Mouse (Mus musculus): ENCODE measurements around the gene Elfn2. TPM values are rescaled to one million over a fixed set of nuclear protein-coding genes. Genes with fewer than 3 reads are reported as not detected.

Gene Elfn2
- polyA plus RNA-seq, 1 experiment from 2014 or later, result not detected

DNA sequence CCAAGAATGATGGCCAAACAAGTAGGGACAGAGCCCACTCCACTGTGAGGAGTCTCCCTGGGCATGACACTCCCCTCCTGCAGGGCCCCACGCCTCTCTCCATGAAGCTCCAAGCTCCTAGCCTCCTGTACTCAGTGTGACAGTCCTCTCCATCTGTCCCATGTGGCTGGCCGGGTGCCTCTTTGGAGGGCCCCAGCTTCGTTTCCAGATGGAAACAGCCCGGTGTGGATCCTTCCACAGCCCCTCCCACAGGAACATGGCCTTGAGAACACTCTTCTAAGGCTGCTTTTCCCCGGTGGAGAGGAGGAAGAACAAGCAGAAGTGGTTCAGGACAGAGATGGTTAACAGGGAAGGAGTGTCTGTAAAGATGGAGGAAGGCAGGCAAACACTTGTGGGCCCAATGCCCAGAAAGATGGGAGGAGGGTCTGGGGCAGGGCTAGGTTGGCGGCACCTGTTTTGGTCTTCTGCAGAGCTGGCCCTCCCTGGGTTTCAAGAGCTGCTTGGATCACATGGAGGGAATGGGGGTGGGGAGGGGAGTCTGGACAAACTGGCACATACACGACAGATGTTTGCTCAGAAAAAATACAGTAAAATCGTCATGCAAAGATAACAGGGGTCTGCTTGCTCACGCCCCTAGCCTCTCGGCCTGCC is 49.2 kb downstream of the Elfn2 start:
- H3K27ac ChIP-seq, result no peak overlapping the region
- peaks cover 83% of the 10 kb centered on the region for H3K27me3 ChIP-seq (ENCODE audit: insufficient read depth, poor library complexity, severe bottlenecking)
- no peak overlapping the region for H3K4me3 ChIP-seq
- 64% methylated on average over 10 of the region's 10 CpGs for WGBS
- no peaks in the 10 kb centered on the region for H3K9me3 ChIP-seq
- peaks cover 26% of the 10 kb centered on the region for H3K4me1 ChIP-seq
- no peaks in the 10 kb centered on the region for H3K36me3 ChIP-seq
- no peak for DNase-seq (ENCODE audit: low spot score)

DNA sequence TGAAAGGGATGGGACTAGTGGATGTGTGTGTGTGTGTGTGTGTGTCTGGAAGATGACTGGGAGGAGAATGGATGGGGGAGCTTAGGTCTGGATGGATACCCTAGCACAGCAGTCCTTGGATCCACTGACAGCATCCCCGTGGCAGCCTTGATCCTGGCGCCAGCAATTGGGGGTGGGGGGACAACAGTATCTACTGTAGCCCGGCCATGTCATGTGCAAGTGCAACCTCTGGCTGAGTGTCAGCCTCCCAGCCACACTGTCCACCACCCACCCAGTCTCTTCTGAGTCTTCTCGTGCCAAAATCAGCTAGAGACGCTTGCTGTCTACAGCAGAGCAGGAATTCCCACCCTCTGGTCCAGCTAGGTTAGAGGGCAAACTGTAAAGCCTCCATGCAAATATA is 54.3 kb downstream of the Elfn2 start:
- H3K9me3 ChIP-seq, result no peaks in the 10 kb centered on the region
- no peaks in the 10 kb centered on the region for H3K36me3 ChIP-seq
- WGBS, result 39% methylated on average over 5 of the region's 5 CpGs
- H3K27me3 ChIP-seq (ENCODE audit: insufficient read depth, poor library complexity, severe bottlenecking), result peaks cover 59% of the 10 kb centered on the region
- H3K4me1 ChIP-seq, result 0 out of 2 replicates have a peak, but pooled peaks cover 4% of the 10 kb centered on the region
- no peak overlapping the region for H3K27ac ChIP-seq
- DNase-seq (ENCODE audit: low spot score), result no peak
- H3K4me3 ChIP-seq, result no peak overlapping the region

DNA sequence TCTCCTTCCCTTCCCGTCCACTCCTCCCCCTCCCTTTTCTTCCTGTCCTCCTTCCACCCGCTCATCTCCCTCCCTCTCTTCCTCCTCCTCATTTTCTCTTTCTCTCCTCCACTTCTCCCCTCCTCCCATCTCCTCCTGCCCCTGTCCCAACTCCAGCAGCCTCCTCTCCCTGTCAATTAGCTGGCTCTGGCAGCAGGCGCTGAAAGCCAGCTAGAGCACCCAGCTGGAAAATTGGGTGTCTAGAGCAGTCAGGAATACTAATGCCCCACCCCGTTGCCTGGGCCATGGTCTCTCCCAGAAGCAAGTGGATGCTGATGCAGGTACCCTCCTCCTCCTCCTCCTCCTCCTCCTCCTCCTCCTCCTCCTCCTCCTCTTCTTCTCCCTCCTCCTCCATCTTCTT is 67.4 kb downstream of the Elfn2 start:
- peaks cover 50% of the 10 kb centered on the region for H3K27me3 ChIP-seq (ENCODE audit: insufficient read depth, poor library complexity, severe bottlenecking)
- no peak for DNase-seq (ENCODE audit: low spot score)
- no peaks in the 10 kb centered on the region for H3K36me3 ChIP-seq
- H3K27ac ChIP-seq, result no peak overlapping the region
- H3K4me3 ChIP-seq, result no peak overlapping the region
- H3K9me3 ChIP-seq, result no peaks in the 10 kb centered on the region
- whole genome bisulfite sequencing, result 38% methylated on average over 4 of the region's 4 CpGs
- 0 out of 2 replicates have a peak, but pooled peaks cover 2% of the 10 kb centered on the region for H3K4me1 ChIP-seq

DNA sequence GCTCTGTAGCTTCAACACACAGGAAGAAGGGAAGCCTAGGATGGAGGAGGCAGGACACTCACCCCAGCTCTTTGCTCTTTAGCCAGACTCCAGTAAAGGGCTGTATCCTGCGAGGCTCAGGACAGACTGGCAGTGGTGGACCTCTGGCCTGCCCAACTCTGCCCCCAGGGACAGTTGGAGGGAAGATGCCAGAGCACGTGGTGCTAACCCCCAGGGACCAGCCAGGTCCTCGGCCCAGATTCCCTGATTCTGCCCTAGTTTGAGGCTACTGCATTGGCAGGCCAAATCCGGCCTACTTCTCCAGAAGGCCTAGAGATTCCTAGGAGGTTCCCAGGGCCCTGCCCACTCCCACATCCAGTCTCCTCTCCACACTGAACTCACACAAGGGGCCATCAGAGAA is 70.8 kb downstream of the Elfn2 start:
- WGBS, result 76% methylated on average over 4 of the region's 4 CpGs

DNA sequence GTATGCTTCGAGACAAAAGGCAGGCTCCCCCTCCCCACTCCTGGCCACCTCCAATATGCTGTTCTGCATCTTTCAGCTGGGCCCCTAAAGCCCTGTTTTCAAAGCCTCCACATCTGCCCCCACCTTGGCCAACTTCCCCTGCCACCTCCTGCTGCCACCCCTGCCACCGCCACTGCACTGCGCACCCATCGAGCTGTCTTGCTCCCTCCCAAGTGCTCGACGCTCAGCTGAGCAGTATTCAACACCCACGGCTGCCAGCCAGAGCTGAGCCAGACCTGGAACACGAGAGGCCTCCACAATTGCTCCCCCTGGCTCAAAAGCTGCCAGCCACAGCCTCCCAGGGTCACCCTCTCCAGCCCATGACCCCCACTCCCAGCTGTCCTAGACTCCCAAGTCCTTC is 74.0 kb downstream of the Elfn2 start:
- peaks cover 33% of the 10 kb centered on the region for H3K4me1 ChIP-seq
- 44% methylated on average over 8 of the region's 8 CpGs for WGBS

More for the DNA sequence above, 70.8 kb downstream of the Elfn2 start:
- no peak overlapping the region for H3K4me3 ChIP-seq
- H3K27me3 ChIP-seq (ENCODE audit: insufficient read depth, poor library complexity, severe bottlenecking), result peaks cover 63% of the 10 kb centered on the region
- H3K4me1 ChIP-seq, result peaks cover 15% of the 10 kb centered on the region; the same call in 1 of the 2 replicates
- H3K9me3 ChIP-seq, result no peaks in the 10 kb centered on the region
- no peaks in the 10 kb centered on the region for H3K36me3 ChIP-seq
- H3K27ac ChIP-seq, result 0 out of 2 replicates have a peak overlapping the region, but pooled peaks have one; percentile 29
- DNase-seq (ENCODE audit: low spot score), result no peak

DNA sequence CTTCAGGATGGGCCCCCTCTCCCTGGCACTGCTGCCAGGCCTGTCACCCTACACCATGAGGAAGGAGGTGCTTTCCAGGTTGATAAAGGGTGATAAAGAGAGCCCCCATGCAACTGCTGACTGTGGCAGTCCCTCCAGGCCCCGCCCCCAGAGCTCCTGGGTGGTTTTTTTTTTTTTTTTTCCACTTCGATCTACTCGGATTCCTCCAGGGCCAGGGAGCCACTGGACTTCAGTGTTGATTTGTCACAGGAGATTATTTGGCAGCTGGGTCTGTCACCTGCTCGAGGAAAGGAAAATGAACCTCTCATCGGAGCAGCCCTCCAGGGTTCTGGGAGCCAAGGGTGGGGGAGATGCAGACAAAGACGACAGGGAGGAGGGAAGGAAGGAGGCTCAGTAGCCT is 74.9 kb downstream of the Elfn2 start:
- 18% methylated on average over 6 of the region's 6 CpGs for WGBS

More for the DNA sequence above, 74.0 kb downstream of the Elfn2 start:
- Histone ChIP-seq H3K27me3 (ENCODE audit: insufficient read depth, poor library complexity, severe bottlenecking) (peaks cover 73% of the 10 kb centered on the region), H3K36me3 (no peaks in the 10 kb centered on the region), H3K27ac (no peak overlapping the region), H3K4me3 (no peak overlapping the region), H3K9me3 (no peaks in the 10 kb centered on the region)
- no peak for DNase-seq (ENCODE audit: low spot score)

DNA sequence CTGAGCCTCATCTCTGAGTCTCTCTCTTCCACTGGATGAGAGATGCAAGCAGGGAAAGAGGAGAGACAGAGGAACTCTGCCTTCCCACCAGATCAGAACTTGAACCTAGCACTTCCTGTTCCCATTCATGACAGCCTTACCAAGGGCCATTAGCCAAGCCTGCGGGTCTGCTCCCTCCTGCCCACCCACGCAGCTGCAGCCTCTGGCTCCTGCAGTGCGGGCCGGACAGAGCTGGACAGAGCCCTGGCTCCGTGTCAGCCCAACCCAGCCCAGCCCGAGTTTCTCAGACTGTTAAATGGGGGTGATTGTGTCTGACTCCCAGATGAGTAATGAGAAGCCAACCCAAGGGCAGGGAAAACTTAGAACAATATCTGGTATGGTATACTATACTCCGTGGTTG is 83.3 kb downstream of the Elfn2 start:
- Histone ChIP-seq H3K4me1 (peaks cover 34% of the 10 kb centered on the region), H3K36me3 (no peaks in the 10 kb centered on the region), H3K4me3 (no peak overlapping the region), H3K27ac (no peak overlapping the region), H3K9me3 (no peaks in the 10 kb centered on the region), H3K27me3 (ENCODE audit: insufficient read depth, poor library complexity, severe bottlenecking) (peaks cover 81% of the 10 kb centered on the region)
- no peak for DNase-seq (ENCODE audit: low spot score)
- 43% methylated on average over 7 of the region's 7 CpGs for WGBS

More for the DNA sequence above, 74.9 kb downstream of the Elfn2 start:
- Histone ChIP-seq H3K9me3 (no peaks in the 10 kb centered on the region), H3K27me3 (ENCODE audit: insufficient read depth, poor library complexity, severe bottlenecking) (peaks cover 73% of the 10 kb centered on the region), H3K27ac (no peak overlapping the region), H3K4me3 (no peak overlapping the region), H3K4me1 (peaks cover 37% of the 10 kb centered on the region), H3K36me3 (no peaks in the 10 kb centered on the region)
- DNase-seq (ENCODE audit: low spot score), result no peak

DNA sequence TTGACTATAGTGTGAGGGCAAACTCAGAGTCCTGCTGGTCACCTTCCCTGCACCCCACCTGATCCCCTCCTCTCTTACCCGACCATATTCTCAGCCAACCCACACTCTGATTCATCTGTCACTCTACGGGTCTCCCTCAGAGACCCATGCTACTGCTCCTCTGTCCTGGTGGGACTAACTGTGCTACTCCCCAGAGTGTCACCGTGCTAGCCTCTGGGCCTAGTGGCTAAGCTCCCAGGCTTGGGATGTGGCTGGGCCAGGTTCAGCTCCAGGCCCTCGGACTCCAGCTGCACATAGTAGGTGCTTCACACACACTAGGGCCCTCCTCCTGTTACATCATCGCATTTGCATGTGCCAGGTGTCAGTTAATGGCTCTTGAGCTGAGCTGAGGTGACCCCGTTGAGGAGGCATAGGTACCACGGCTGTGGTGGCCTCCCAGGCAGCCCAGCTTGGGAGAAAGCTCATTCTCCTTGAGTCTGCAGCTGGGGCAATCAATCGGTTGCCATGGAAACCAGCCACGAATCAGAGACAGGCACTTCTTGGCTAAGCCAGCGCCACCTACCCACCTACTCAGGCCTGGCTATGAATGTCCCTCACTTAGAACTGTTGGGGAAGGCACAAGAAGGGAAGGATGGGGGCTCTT is 84.4 kb downstream of the Elfn2 start:
- Histone ChIP-seq H3K4me3 (no peak overlapping the region), H3K4me1 (peaks cover 27% of the 10 kb centered on the region), H3K9me3 (no peaks in the 10 kb centered on the region), H3K36me3 (no peaks in the 10 kb centered on the region), H3K27ac (no peak overlapping the region), H3K27me3 (ENCODE audit: insufficient read depth, poor library complexity, severe bottlenecking) (peaks cover 80% of the 10 kb centered on the region)
- no peak for DNase-seq (ENCODE audit: low spot score)
- 35% methylated on average over 10 of the region's 10 CpGs for WGBS

DNA sequence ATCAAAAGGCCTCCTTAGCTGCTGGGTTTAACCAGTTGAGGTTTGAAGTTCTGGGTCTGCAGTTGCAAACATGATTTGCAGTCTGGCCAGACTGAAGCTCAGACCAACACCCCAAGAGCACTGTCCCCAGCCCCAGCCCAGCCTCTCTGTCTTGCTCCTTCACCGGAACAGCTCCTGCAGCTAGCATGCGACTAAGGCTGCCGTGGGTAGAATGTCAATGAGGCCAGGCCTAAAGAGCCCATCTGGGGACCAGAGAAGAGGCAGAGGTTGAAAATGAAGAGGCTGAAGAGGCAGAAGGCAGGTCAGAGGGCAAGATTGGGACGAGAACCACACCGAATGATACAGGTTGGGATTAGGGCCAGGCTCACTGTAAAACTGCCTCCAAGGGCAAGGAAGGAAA is 85.2 kb downstream of the Elfn2 start:
- peaks cover 79% of the 10 kb centered on the region for H3K27me3 ChIP-seq (ENCODE audit: insufficient read depth, poor library complexity, severe bottlenecking)

DNA sequence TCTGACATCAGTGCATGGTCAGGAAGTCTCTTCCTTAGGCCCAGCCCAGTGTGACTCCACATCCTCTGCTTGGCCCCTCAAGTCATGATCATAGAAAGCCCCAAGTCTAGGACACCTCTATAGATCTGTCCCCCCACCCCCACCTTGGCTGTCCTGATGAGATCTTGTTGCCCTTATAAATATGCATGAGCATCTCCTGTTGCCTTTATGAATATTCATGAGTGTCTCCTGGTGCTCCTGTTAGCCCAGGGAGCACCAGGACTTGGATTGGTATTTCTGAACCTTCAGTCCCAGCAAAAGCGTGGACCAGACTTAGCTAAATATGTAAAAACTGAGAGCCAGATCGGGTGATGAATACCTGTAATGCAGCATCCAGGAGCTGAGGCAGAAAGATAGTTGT is 86.2 kb downstream of the Elfn2 start:
- Histone ChIP-seq H3K4me3 (no peak overlapping the region), H3K9me3 (no peaks in the 10 kb centered on the region), H3K36me3 (no peaks in the 10 kb centered on the region), H3K27me3 (ENCODE audit: insufficient read depth, poor library complexity, severe bottlenecking) (peaks cover 74% of the 10 kb centered on the region), H3K4me1 (peaks cover 10% of the 10 kb centered on the region; the same call in 1 of the 2 replicates), H3K27ac (no peak overlapping the region)
- WGBS, result 52% methylated on average over 2 of the region's 2 CpGs
- DNase-seq (ENCODE audit: low spot score), result no peak

More for the DNA sequence above, 85.2 kb downstream of the Elfn2 start:
- peaks cover 21% of the 10 kb centered on the region for H3K4me1 ChIP-seq
- no peak overlapping the region for H3K4me3 ChIP-seq
- no peaks in the 10 kb centered on the region for H3K36me3 ChIP-seq
- WGBS, result 74% methylated on average over 5 of the region's 5 CpGs
- H3K27ac ChIP-seq, result no peak overlapping the region
- H3K9me3 ChIP-seq, result no peaks in the 10 kb centered on the region
- no peak for DNase-seq (ENCODE audit: low spot score)

DNA sequence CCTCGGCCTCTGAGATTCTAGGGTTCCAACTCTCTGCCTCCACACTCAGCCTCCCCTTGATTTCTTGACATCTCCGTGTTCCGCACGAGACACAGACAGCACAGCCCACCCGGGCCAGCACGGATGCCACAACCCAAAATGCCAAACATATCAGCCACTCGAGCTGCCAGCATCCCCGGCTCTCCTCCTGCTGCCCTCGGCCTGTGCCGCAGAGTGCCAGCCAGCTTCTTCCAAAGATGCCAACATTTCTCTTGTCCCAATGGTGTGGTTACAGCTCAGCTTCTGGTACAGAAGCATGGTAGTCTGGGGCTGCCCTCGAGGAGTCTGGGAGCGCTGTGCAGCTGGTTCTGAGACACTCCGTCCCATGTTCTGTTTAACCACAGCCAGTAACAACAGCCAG is 92.3 kb downstream of the Elfn2 start:
- Histone ChIP-seq H3K36me3 (no peaks in the 10 kb centered on the region), H3K4me1 (no peaks in the 10 kb centered on the region), H3K27me3 (ENCODE audit: insufficient read depth, poor library complexity, severe bottlenecking) (peaks cover 70% of the 10 kb centered on the region), H3K9me3 (no peaks in the 10 kb centered on the region), H3K4me3 (no peak overlapping the region), H3K27ac (no peak overlapping the region)
- DNase-seq (ENCODE audit: low spot score), result no peak
- 89% methylated on average over 13 of the region's 13 CpGs for WGBS

DNA sequence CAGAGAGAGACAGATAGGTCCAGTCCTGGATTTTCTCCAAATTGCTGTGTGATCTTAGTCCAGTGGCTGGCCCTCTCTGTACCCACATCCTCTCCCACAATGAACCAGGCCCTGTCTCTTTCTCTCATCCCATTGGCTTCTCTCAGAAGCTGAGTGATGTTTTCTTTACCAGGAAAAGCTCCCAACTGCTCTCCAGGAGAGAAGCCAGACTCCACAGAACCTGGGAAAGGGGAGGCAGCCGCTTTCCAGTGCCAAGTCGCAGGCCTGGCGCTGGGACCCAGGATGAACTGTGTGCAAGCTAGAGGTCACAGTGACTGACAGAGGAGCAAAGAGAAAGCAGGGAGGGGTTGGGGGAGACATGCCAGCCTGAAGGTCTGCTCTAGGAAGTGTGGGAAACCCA is 93.6 kb downstream of the Elfn2 start:
- no peaks in the 10 kb centered on the region for H3K36me3 ChIP-seq
- no peak overlapping the region for H3K4me3 ChIP-seq
- H3K9me3 ChIP-seq, result no peaks in the 10 kb centered on the region
- 0 out of 2 replicates have a peak, but pooled peaks cover 2% of the 10 kb centered on the region for H3K4me1 ChIP-seq
- H3K27ac ChIP-seq, result no peak overlapping the region
- peaks cover 76% of the 10 kb centered on the region for H3K27me3 ChIP-seq (ENCODE audit: insufficient read depth, poor library complexity, severe bottlenecking)
- no peak for DNase-seq (ENCODE audit: low spot score)
- WGBS, result 77% methylated on average over 3 of the region's 3 CpGs

DNA sequence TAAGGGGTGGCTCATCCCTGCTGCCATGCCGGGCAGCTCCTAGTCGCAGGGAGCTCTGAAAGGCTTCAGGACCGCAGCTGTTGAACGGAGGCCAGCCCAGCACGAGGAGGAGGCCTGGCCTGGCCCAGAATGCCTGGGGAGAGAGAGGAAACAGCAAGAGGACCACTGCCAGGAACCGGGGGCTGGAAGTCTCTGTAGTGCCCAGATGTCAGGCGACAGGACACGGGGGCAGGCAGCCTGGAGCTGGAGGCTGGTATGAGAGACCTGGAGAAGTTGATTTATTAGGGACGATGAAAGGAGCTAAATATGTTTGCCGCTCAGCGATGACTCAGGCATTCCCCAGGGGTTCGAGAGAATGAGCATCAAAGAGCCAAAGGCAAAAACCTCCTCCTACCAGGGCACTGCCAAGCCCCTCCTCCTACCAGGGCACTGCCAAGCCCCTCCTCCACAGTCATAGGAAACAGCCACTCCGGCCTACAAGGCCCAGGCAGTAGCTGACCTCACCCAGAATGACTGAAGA is 94.1 kb downstream of the Elfn2 start:
- DNase-seq (ENCODE audit: low spot score), result no peak
- H3K36me3 ChIP-seq, result no peaks in the 10 kb centered on the region
- 0 out of 2 replicates have a peak, but pooled peaks cover 2% of the 10 kb centered on the region for H3K4me1 ChIP-seq
- 61% methylated on average over 13 of the region's 13 CpGs for WGBS
- H3K9me3 ChIP-seq, result no peaks in the 10 kb centered on the region
- H3K4me3 ChIP-seq, result no peak overlapping the region
- no peak overlapping the region for H3K27ac ChIP-seq
- peaks cover 77% of the 10 kb centered on the region for H3K27me3 ChIP-seq (ENCODE audit: insufficient read depth, poor library complexity, severe bottlenecking)

All from heart, embryonic 10.5 days (tissue).